Mouse (Mus musculus): ENCODE results near the gene Jmjd1c. TPM values are rescaled to one million over a fixed set of nuclear protein-coding genes. Genes with fewer than 3 reads are reported as not detected.
A peak's percentile ranks its signal among the peaks of the same experiment; 100 is the strongest.

Gene Jmjd1c
- polyA plus RNA-seq, 1 experiment: 9.6 TPM

DNA sequence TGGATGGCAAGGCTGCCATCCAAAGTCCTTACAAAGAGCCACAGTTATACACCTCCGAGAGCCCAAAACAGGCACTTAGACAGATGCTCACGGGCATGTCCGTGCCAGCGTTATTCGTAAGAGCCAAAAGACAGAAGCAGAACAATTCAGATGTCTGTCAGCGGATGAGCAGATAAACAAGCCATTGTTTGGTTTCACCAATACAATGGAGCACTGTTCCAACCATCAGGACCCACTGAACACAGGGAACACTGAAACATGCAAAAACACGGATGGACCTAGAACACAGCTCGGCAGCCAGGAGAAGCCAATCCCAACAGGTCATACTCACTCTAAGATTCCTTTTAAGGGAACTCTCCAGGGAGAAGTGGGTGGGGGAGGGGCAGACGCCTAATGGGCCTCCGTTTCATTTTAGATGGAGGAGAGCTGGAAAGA is 34.5 kb upstream of the Jmjd1c start:
- Histone ChIP-seq H3K27ac (ENCODE audit: control insufficient read depth, insufficient read depth, low read depth, low read length) (0 out of 2 replicates have a peak overlapping the region, but pooled peaks have one; percentile 3), H3K36me3 (ENCODE audit: control insufficient read depth, insufficient read depth, low read length) (no peaks in the 10 kb centered on the region), H3K4me3 (ENCODE audit: control insufficient read depth, low read depth, low read length) (no peak overlapping the region), H3K4me1 (ENCODE audit: control insufficient read depth, insufficient read depth, low read length) (peaks cover 4% of the 10 kb centered on the region; the same call in 1 of the 2 replicates), H3K27me3 (ENCODE audit: control insufficient read depth, insufficient read depth, low read length) (no peaks in the 10 kb centered on the region)
- TF ChIP-seq CTCF (IDR thresholded peaks at IDR 0.05; ENCODE audit: control insufficient read depth, insufficient read depth, insufficient replicate concordance, low read depth, low read length) (no peak), POLR2A (IDR thresholded peaks at IDR 0.05; ENCODE audit: control insufficient read depth, low read depth, low read length) (no peak)

DNA sequence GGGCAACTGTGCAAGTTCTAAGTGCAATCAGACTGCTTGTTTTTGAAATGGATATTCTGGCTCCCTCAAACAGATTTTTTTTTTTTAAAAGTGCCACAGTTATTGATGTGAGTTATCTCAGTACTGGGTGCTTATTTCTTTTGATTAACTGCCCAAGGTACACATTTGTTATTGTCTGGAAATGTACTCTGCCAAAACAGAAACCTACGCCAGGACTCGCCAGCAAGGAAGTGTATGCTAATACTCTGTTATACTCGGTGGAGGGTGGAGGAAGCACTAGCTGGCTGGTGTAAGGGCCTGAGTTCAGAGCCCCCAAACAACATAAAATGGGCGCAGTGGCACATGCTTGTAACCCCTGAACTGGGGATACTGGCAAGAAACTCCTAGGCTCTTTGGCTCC is 34.1 kb upstream of the Jmjd1c start:
- Histone ChIP-seq H3K4me3 (ENCODE audit: control insufficient read depth, low read depth, low read length) (no peak overlapping the region), H3K36me3 (ENCODE audit: control insufficient read depth, insufficient read depth, low read length) (no peaks in the 10 kb centered on the region), H3K27me3 (ENCODE audit: control insufficient read depth, insufficient read depth, low read length) (no peaks in the 10 kb centered on the region), H3K4me1 (ENCODE audit: control insufficient read depth, insufficient read depth, low read length) (peaks cover 4% of the 10 kb centered on the region; the same call in 1 of the 2 replicates), H3K27ac (ENCODE audit: control insufficient read depth, insufficient read depth, low read depth, low read length) (no peak overlapping the region)
- TF ChIP-seq CTCF (IDR thresholded peaks at IDR 0.05; ENCODE audit: control insufficient read depth, insufficient read depth, insufficient replicate concordance, low read depth, low read length) (no peak), POLR2A (IDR thresholded peaks at IDR 0.05; ENCODE audit: control insufficient read depth, low read depth, low read length) (no peak)

DNA sequence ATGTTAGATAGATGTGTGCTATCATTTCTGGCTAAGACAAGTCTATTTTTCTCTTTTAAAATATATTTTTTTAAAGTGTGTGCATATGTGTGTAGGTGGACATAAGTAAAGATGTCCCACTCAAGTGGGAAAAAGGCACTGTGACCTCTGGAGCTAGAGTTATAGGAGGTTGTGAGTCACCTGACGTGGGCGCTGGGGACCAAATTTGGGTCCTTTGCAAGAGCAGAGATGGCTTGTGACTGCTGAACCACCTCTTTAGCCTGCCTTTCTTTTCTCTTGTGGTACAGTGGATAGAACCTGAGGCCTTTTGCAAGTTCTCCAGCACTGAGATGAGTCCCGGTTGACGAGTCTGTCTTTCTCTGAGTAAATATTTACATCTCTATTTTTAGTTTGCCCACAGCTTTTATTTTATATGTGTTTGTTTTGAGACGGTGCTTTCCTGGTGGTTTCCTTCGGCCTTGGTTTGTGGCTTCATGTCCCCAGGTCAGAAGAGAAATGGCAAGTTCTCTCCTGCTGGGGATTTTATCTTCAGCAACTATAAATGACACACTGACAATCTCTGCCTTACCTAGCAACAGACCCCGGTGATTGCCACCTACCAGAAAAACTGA is 30.5 kb upstream of the Jmjd1c start:
- TF ChIP-seq CTCF (IDR thresholded peaks at IDR 0.05; ENCODE audit: control insufficient read depth, insufficient read depth, insufficient replicate concordance, low read depth, low read length): no peak
- TF ChIP-seq POLR2A (IDR thresholded peaks at IDR 0.05; ENCODE audit: control insufficient read depth, low read depth, low read length): no peak
- Histone ChIP-seq H3K4me3 (ENCODE audit: control insufficient read depth, low read depth, low read length) (no peak overlapping the region), H3K36me3 (ENCODE audit: control insufficient read depth, insufficient read depth, low read length) (no peaks in the 10 kb centered on the region), H3K4me1 (ENCODE audit: control insufficient read depth, insufficient read depth, low read length) (peaks cover 3% of the 10 kb centered on the region), H3K27ac (ENCODE audit: control insufficient read depth, insufficient read depth, low read depth, low read length) (no peak overlapping the region), H3K27me3 (ENCODE audit: control insufficient read depth, insufficient read depth, low read length) (no peaks in the 10 kb centered on the region)

DNA sequence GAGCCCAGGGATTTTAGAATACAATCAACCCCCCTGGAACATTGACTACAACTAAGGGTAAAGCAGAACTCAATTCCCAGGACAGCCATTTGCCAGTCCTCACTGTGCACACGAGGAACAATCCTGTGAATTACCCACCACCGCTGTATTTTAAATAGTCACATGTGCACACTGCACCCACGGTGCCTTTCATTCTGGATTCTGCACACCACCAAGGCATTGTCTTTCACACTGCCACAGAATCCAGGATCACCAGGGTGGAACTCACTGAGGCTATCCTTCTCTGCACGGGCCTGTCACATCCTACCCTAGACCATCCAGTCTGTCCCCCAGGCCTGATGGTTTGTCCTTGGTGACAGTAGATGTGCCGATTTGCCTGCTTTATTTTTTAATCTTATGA is 30.0 kb upstream of the Jmjd1c start:
- peaks cover 3% of the 10 kb centered on the region for H3K4me1 ChIP-seq (ENCODE audit: control insufficient read depth, insufficient read depth, low read length)
- H3K36me3 ChIP-seq (ENCODE audit: control insufficient read depth, insufficient read depth, low read length): no peaks in the 10 kb centered on the region
- H3K4me3 ChIP-seq (ENCODE audit: control insufficient read depth, low read depth, low read length): no peak overlapping the region
- no peaks in the 10 kb centered on the region for H3K27me3 ChIP-seq (ENCODE audit: control insufficient read depth, insufficient read depth, low read length)
- TF ChIP-seq CTCF (IDR thresholded peaks at IDR 0.05; ENCODE audit: control insufficient read depth, insufficient read depth, insufficient replicate concordance, low read depth, low read length): no peak
- no peak for TF ChIP-seq POLR2A (IDR thresholded peaks at IDR 0.05; ENCODE audit: control insufficient read depth, low read depth, low read length)
- no peak overlapping the region for H3K27ac ChIP-seq (ENCODE audit: control insufficient read depth, insufficient read depth, low read depth, low read length)

DNA sequence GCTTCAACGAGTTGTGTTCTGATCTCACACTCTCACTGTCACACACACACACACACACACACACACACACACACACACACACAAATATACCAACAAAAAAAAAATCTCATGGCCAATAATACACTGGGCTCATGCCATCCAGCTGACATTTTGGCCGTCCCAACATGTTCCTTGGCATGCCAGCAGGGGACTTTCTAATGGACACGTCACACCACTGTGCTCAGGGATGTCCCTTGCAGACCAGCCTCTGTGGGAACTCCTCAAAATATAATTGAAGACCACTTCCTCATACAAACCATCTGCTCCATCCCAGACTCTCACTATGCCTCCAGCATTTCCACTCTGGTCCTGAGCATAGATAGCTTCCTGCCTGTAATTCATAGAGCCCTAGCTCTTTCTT is 29.5 kb upstream of the Jmjd1c start:
- Histone ChIP-seq H3K27ac (ENCODE audit: control insufficient read depth, insufficient read depth, low read depth, low read length) (no peak overlapping the region), H3K27me3 (ENCODE audit: control insufficient read depth, insufficient read depth, low read length) (no peaks in the 10 kb centered on the region), H3K36me3 (ENCODE audit: control insufficient read depth, insufficient read depth, low read length) (no peaks in the 10 kb centered on the region), H3K4me1 (ENCODE audit: control insufficient read depth, insufficient read depth, low read length) (peaks cover 3% of the 10 kb centered on the region), H3K4me3 (ENCODE audit: control insufficient read depth, low read depth, low read length) (no peak overlapping the region)
- TF ChIP-seq POLR2A (IDR thresholded peaks at IDR 0.05; ENCODE audit: control insufficient read depth, low read depth, low read length) (no peak), CTCF (IDR thresholded peaks at IDR 0.05; ENCODE audit: control insufficient read depth, insufficient read depth, insufficient replicate concordance, low read depth, low read length) (no peak)

DNA sequence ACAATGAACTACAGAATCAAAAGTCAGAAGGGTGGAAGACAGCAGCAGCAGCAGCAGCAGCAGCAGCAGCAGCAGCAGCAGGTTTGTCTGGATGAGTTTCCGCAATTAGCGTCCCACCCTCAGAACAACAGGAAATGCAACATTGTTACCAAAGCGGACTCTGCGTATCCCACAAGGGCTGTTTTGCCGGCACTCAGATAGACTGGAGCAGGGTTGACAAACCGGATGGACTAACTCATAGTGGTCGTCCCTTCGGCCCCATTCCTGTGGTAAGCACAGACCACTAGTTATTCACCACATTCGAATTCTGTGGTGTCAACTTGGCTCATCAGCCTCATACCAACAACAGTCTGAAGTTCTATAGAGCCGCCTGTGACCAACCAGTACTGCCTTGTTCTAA is 26.9 kb upstream of the Jmjd1c start:
- Histone ChIP-seq H3K27ac (ENCODE audit: control insufficient read depth, insufficient read depth, low read depth, low read length) (peak overlapping the region; percentile 25; the same call in 1 of the 2 replicates), H3K27me3 (ENCODE audit: control insufficient read depth, insufficient read depth, low read length) (no peaks in the 10 kb centered on the region), H3K4me1 (ENCODE audit: control insufficient read depth, insufficient read depth, low read length) (peaks cover 3% of the 10 kb centered on the region), H3K36me3 (ENCODE audit: control insufficient read depth, insufficient read depth, low read length) (no peaks in the 10 kb centered on the region), H3K4me3 (ENCODE audit: control insufficient read depth, low read depth, low read length) (no peak overlapping the region)
- TF ChIP-seq POLR2A (IDR thresholded peaks at IDR 0.05; ENCODE audit: control insufficient read depth, low read depth, low read length) (no peak), CTCF (IDR thresholded peaks at IDR 0.05; ENCODE audit: control insufficient read depth, insufficient read depth, insufficient replicate concordance, low read depth, low read length) (no peak)

DNA sequence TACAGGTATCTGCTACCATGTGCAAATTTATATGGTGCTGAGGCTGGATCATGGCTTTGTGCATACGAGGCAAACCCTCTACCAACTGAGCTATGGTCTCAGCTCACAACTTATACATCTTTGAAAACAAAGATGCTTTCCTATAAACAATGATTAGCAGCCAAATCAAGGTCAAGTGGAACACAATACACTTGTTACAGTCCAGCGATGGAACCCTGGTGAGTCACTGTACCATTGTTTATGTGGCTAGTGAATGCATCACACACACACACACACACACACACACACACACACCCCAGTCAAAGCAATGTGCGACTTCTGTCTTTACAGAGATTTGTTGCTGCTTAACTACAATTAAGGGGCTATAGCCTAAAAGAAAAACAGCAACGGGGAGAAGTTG is 24.5 kb upstream of the Jmjd1c start:
- Histone ChIP-seq H3K27me3 (ENCODE audit: control insufficient read depth, insufficient read depth, low read length) (no peaks in the 10 kb centered on the region), H3K27ac (ENCODE audit: control insufficient read depth, insufficient read depth, low read depth, low read length) (peak overlapping the region; percentile 29), H3K36me3 (ENCODE audit: control insufficient read depth, insufficient read depth, low read length) (no peaks in the 10 kb centered on the region), H3K4me3 (ENCODE audit: control insufficient read depth, low read depth, low read length) (no peak overlapping the region), H3K4me1 (ENCODE audit: control insufficient read depth, insufficient read depth, low read length) (peaks cover 3% of the 10 kb centered on the region)
- no peak for TF ChIP-seq CTCF (IDR thresholded peaks at IDR 0.05; ENCODE audit: control insufficient read depth, insufficient read depth, insufficient replicate concordance, low read depth, low read length)
- no peak for TF ChIP-seq POLR2A (IDR thresholded peaks at IDR 0.05; ENCODE audit: control insufficient read depth, low read depth, low read length)
